Mouse (Mus musculus) monocyte, adult 2 months (primary cell): Measurements from ENCODE around the gene AC134908.4.

Experiments
- DNase-seq, 2 experiments: peaks; one replicate each; pipeline ENCODE4 v3.0.0; 2022; ENCODE audit warnings: low spot score in 2 of 2, low read depth in 1 of 2

The AC134908.4 gene

DNA sequence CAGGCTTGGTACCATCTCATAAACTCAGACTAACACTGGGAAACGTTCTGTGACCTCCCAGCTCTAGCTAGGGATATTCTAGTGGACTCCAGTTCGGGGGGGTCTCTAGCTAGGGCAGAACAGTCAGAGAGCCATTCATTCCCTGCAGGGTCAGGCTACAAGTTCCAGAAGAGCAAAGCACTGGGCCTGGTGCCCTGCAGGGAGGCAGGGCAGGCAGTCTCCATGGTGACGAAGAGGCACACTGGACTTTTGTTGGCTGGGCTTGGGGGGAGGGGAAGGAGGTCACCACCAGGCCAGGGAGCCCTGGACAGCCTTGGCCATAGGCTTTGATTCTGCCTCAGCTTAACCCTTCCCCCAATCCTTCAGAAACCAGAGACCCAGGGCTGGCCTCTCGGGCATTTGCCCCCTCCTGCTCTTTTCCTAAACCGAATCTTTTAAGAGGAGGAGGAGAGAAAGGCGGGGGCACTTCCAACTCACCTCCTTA, at the start of gene AC134908.4:
TSS of gene AC134908.4 (minus strand) at position 51 of the 484 bp plus-strand sequence.
- no peak for DNase-seq

- DNase-seq: peak; percentile 74 to 84
Measured at GRCm38 (mm10) chr17:25844396-25844901, 49.0 kb upstream of the AC134908.4 start, which contains the start of gene Rhot2. Gene Rhot2 (minus strand): TSS chr17:25844851.

DNA sequence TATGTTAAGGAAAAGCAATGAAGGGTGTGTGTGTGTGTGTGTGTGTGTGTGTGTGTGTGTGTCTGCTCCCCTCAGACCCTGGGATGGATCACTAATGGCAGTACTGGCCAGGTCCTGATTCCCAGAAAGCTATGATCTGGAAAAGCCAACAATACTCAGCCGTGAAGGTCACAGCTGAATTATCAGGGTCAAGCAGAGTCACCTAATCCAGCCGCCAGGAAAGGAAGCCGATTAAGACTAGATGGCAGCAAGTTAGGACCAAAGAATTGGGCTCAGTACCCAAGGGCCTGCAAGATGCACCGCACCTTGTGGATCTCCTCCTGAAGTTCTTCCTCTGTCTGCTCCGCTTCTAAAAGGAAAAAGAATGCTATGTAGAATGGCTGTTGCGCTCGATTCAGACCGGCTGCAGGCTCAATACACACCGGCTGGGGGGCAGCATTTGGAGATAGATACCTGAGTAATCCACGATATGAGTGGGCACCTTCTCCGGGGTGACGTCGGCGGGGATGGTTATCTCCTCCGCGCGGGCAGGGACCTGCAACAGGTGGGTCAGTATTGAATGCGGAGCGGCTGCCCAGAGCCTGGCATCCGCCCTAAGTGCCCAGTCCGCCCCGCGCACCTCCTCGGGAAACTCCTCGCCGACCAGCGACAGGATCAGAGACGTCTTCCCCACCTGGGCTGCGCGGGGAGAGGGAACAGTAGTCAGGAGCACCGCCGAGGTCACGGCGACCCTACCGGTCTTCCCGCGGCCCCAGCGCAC, 48.4 kb upstream of the AC134908.4 start:
- DNase-seq: no peak

- no peak for DNase-seq
Measured at GRCm38 (mm10) chr17:25843122-25843521, 47.7 kb upstream of the AC134908.4 start.

DNA sequence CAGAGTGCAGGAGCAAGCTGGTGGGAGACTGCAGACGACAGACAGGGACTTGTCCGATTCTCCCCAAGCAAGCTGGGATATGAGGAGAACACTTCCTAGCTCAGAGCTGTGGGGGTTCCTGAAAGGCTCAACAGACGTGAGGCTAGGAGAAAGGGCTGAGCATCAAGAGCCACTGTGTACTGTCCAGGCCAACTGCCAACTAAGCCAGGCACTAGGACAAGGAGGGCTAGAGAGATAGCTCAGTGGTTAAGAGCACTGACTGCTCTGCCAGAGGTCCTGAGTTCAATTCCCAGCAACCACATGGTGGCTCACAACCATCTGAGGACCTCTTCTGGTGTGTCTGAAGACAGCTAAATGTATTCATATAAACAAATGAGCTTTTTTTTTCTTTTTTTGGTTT, 47.0 kb upstream of the AC134908.4 start:
- DNase-seq: no peak

DNA sequence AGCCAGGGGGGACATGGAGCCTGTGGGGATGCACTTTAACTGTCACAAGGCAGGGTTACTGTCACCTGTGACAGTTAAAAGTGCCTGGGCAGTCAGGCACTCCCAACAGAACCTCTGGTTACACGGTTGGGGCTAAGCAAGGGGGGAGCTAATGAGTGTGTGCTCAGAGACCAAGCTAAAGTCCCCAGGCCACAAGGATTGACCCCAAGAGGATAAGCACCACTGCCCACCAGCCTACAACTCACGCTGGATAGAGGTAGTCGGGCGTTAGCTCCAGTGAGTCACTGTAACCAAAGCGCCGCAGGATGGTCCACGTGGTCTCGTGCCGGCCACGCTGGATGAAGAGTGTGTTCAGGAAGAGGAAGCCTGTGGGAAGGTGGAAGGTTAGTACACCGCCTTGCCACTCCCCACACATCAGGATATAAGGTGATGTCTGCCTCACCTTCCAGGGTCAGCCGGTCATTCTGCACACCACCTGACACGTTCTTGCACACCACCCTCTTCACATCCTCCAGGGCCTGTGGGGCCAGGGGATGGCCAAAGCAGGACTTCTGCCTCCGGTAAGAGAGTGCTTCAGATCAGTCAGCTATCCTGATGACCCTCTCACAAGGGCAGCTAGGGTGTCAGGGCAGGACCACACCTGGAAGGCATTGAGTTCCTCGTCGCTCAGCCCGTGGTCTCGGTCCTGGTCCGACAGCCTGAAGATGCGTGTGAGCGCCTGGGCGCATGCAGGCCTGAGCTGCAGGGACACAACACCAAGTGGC, 45.8 kb upstream of the AC134908.4 start, which contains the start of gene Gm20683:
TSS of gene Gm20683 (minus strand) at position 647 of the 764 bp plus-strand sequence.
- DNase-seq: no peak

DNA sequence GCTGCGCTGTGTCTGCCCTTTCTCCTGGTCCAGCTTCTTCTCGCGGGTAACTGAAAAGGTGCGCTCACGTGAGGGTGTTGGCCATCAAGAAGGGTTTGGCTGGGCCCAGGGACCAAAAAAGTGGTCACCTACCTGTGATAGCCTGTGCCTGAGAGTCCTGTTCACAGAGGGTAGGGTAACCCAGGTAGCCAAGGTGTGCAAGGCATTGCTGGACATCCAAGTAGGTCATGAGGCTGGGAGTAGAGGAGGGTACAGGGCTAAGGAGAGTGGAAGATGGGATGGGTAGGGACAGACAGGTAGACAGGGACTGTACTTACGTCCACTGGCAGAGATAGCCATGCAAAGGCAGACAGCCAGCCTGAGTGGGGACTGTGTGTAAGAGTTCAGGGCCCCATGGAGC, 45.1 kb upstream of the AC134908.4 start:
- no peak for DNase-seq

DNA sequence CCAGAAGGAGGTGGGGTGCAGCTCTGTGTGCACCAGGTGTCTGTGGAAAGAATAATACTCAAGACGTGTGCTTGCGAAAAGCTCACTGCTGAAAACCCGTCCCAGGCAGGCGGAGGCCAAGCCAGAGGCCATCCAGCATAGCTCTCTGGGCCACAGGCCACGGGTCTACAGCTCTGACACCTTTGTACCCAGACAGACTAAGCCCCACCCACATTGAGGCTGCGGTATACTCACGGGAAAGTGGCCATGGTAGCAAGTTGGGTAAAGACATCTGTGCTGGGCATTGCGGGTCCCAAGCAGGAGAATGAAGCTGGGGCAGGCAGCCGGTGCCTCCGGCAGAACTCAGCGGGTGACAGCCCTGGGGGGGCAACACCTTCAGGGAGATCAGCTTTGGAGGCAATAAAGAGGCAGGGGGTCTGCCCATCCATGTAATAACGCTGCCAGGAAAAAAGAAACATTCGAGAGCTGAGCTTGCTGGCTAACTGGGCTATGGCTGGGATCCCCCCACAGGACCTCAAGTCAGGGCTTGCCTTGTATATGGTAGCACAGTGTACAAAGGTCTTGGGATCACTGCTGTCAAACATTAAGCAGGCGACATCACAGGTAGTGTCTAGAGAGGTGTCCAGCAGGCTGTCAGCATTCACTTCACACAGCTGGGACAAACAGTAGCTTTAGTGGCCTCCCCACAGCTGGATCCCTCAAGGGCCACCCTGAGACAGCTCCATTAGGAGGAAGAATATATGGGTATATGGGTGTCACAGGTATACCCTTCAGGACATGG, 44.2 kb upstream of the AC134908.4 start:
- DNase-seq: no peak

DNA sequence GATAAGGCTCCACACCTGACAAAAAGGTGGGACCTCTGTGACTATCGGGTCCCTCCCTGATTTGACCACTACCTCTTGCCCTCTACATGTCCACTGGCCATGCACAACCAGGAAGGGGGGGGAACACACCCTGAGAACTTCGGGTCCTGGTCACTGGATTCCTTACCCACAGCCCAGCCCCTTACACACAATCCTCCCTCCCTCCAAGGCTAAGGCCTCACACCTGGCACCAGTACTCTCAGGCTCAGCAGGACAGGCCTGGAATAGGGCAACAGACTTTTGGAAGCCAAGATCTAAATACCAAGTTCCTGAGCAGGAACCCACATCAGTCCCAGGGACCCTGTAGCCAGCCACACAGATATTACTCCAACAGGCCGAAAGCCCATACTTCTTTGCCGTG, 43.4 kb upstream of the AC134908.4 start:
- no peak for DNase-seq

DNA sequence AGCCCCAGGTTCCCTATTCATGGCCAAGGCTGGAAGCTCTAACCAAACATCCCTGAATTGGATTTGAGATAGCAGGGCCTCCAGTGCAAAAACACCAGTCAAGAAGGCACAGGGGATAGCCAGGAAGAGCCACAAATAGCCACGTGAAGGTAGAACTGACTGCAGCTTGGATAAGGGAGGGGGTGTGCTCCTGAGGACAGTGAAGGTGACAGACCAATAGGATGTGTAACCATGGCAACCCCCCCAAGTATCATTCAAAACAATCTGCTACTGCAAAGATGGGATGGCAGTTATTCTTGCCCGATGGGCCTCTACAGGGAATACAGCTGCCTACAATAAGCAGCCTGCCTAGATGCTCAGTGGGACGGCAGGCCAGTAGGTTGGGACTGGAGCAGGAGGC, 42.1 kb upstream of the AC134908.4 start:
- no peak for DNase-seq

DNA sequence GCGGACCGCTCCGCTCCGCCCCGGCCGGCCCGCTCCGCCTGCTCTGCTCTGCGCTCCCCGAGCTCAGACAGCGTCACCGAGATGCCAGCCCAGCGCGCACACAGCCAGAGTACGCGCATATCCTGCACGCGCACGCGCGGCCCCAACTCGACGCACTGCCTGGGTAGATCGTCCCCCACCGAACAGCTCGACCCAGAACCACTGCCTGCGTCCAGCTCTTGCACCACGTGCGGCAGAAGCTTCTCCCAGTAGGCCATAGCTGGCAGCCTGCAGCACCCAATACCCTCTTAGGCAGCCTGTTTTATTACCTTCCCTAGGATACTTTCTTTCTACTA, 41.6 kb upstream of the AC134908.4 start, which contains the start of gene Rhbdl1:
TSS of gene Rhbdl1 (minus strand) at position 220 of the 335 bp plus-strand sequence.
- no peak for DNase-seq

- DNase-seq: no peak
Measured at GRCm38 (mm10) chr17:25836397-25837075, 41.1 kb upstream of the AC134908.4 start.

- DNase-seq: no peak
Measured at GRCm38 (mm10) chr17:25835816-25836215, 40.4 kb upstream of the AC134908.4 start.

DNA sequence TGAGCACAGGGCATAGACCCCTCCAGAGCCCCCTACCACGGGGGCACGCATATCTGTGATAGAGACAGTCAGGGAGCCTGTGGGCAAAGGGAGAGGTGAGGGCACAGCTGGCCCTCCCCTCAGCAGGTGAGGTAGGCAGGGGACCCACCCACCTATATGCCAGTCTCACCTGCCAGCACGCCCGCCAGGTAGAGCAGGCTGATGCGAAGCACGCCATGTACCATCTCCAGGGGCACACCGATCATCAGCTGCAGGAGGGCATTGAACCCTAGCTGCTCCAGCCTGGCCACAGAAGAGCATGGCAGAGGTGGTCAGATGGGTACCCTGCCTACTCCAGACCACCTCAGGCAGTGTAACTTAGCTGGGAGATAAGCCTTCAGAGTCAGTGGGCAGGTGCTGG, 39.8 kb upstream of the AC134908.4 start:
- DNase-seq: no peak

DNA sequence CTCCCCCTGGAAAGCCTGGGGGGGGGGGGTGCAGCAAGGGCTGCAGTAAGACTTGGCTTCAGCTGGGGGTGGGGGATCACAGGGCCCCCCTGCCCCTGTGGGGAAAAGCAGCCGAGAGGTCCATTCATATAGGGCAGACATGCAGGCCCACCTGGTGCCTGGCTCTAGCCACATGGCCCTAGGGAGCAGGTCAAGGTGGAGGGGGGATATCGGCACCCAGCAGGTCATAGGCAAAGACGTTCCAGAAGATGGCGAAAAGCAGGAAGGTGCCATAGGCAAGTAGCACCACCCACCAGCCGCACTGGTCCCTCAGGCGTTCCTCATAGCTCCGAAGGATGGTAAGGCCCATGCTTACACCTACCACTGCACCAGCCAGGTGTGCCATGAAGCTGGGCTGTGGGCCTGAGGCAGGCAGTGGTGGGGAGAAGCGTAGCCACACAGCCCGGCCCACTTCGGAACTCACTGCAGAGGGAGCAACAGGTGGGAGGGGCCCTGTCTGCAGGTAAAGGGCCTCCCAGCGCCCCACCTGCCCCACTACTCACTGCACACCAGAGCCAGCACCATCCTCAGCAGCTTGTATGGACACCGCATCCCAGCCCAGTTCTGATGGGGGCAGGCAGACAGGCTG, 39.2 kb upstream of the AC134908.4 start:
- DNase-seq: no peak

- DNase-seq: no peak
Measured at GRCm38 (mm10) chr17:25833961-25834594, 38.6 kb upstream of the AC134908.4 start.

DNA sequence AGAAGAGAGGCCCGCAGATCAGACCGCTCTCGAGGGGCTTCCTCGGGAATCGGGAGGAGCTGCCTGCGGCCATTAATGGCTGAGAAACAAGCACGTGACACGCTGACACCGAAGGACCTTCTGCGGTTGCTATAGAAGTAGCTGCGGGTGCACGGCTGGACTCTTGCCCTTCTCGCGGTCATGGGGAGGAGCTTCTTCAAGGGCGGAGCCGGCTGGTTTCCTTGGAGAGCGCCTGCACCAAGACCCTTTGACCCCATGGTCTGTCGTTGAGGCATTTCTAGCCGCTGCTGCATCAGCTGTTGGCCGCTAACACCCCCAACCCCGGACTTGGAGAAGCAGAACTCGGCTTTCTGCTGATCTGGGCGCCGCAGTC, 37.8 kb upstream of the AC134908.4 start, which contains the start of gene Stub1:
TSS of gene Stub1 (minus strand) at position 114 of the 373 bp plus-strand sequence.
- DNase-seq: peak in 1 of 2 experiments; percentile 65

DNA sequence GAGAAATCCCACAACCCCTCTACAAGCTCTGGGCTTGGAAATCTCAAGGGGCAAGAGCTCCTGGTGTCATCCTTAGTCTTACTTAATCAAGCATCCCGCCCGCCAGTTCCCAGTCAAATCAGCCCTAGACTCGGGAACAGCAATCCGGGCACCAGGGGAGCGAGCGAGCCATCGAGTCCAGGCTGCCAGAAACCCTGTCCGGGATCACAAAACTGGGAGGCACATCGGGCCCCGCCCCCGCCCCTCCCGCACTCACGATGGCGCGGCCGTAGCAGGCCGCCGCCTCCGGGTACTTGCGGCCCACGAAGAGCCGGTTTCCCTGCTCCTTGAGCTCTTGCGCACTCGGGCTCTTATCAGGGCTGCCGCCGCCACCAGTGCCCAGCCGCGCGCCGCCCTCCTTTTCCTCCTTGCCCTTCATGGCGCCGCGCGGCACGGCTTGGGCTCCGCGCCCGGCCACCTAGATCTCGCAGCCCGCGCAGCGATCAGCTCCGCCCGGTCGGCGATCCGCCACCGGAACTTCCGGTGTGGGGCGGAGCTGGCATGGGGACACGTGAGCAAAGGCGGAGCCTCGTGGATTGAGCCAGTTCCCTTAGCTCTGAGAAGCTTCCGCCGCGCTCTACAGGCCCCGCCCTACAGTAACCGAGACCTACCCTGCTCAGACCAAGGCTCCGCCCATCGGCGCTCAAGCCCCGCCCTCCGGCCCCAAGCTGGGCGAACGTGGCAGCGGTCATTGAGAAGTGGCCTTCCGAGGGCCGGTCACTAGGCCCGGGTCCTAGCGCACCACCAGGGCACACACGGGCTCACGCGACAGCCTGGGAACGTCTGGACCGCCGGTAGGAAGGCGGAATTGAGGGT, 37.2 kb upstream of the AC134908.4 start:
- peak; percentile 94 to 98 for DNase-seq
